Mouse (Mus musculus): ENCODE data around the gene Cyb5b. TPM values are rescaled to one million over a fixed set of nuclear protein-coding genes. Genes with fewer than 3 reads are reported as not detected.

Cyb5b gene
- polyA plus RNA-seq, 1 experiment from 2014 or later = 131 TPM

- H3K9me3 ChIP-seq (replicated peaks) = no peaks in the 10 kb centered on the region
- H3K4me2 ChIP-seq = no peak overlapping the region; the same call in 1 of the 2 replicates
- no peaks in the 10 kb centered on the region for H3K36me3 ChIP-seq
- peaks cover 57% of the 10 kb centered on the region for H3K4me1 ChIP-seq
- H3K9ac ChIP-seq = no peak overlapping the region
- 58% methylated on average over 6 of the region's 6 CpGs for WGBS
- peak overlapping the region; percentile 88 for H3K27ac ChIP-seq
- H3K27me3 ChIP-seq = no peaks in the 10 kb centered on the region
- no peak overlapping the region for H3K4me3 ChIP-seq (replicated peaks)
- no peak for ATAC-seq (replicated peaks; ENCODE audit: low FRiP score)
These were observed 16.6 kb upstream of the Cyb5b start for GRCm38 (mm10) chr8:107133881-107134280.

- WGBS = 24% methylated on average over 8 of the region's 8 CpGs
- no peaks in the 10 kb centered on the region for H3K36me3 ChIP-seq
- H3K4me1 ChIP-seq = peaks cover 48% of the 10 kb centered on the region
- H3K4me3 ChIP-seq (replicated peaks) = no peak overlapping the region
- 0 out of 2 replicates have a peak overlapping the region, but pooled peaks have one; percentile 16 for H3K4me2 ChIP-seq
- no peak overlapping the region for H3K9ac ChIP-seq
- H3K27ac ChIP-seq = peak overlapping the region; percentile 91
- H3K27me3 ChIP-seq = no peaks in the 10 kb centered on the region
- no peaks in the 10 kb centered on the region for H3K9me3 ChIP-seq (replicated peaks)
- ATAC-seq (replicated peaks; ENCODE audit: low FRiP score) = no peak
These were observed 14.3 kb upstream of the Cyb5b start for GRCm38 (mm10) chr8:107136003-107136612.

GRCm38 (mm10) chr8:107137591-107137990 lies 12.8 kb upstream of the Cyb5b start:
- Histone ChIP-seq H3K36me3 (no peaks in the 10 kb centered on the region), H3K27me3 (no peaks in the 10 kb centered on the region), H3K9ac (no peak overlapping the region), H3K27ac (no peak overlapping the region), H3K4me3 (replicated peaks) (no peak overlapping the region), H3K4me1 (peaks cover 47% of the 10 kb centered on the region), H3K9me3 (replicated peaks) (no peaks in the 10 kb centered on the region), H3K4me2 (no peak overlapping the region)
- WGBS = 74% methylated on average over 6 of the region's 6 CpGs
- ATAC-seq (replicated peaks; ENCODE audit: low FRiP score) = no peak

- 89% methylated on average over 5 of the region's 5 CpGs for WGBS
- Histone ChIP-seq H3K27me3 (no peaks in the 10 kb centered on the region), H3K27ac (no peak overlapping the region), H3K4me2 (no peak overlapping the region), H3K4me1 (peaks cover 46% of the 10 kb centered on the region), H3K36me3 (no peaks in the 10 kb centered on the region), H3K9me3 (replicated peaks) (no peaks in the 10 kb centered on the region), H3K9ac (no peak overlapping the region), H3K4me3 (replicated peaks) (no peak overlapping the region)
- no peak for ATAC-seq (replicated peaks; ENCODE audit: low FRiP score)
These were observed 12.1 kb upstream of the Cyb5b start for GRCm38 (mm10) chr8:107138338-107138737.

GRCm38 (mm10) chr8:107139704-107140470 lies 10.6 kb upstream of the Cyb5b start:
- Histone ChIP-seq H3K36me3 (no peaks in the 10 kb centered on the region), H3K4me1 (peaks cover 40% of the 10 kb centered on the region), H3K27ac (peak overlapping the region; percentile 64), H3K27me3 (no peaks in the 10 kb centered on the region), H3K4me2 (no peak overlapping the region), H3K9ac (no peak overlapping the region), H3K9me3 (replicated peaks) (no peaks in the 10 kb centered on the region), H3K4me3 (replicated peaks) (no peak overlapping the region)
- ATAC-seq (replicated peaks; ENCODE audit: low FRiP score) = no peak
- 57% methylated on average over 13 of the region's 13 CpGs for WGBS

GRCm38 (mm10) chr8:107142539-107142938 lies 7.9 kb upstream of the Cyb5b start:
- no peak overlapping the region for H3K9ac ChIP-seq
- no peaks in the 10 kb centered on the region for H3K9me3 ChIP-seq (replicated peaks)
- no peak overlapping the region for H3K4me2 ChIP-seq
- no peak for ATAC-seq (replicated peaks; ENCODE audit: low FRiP score)
- no peak overlapping the region for H3K4me3 ChIP-seq (replicated peaks)
- H3K36me3 ChIP-seq = no peaks in the 10 kb centered on the region
- peaks cover 31% of the 10 kb centered on the region for H3K4me1 ChIP-seq
- 65% methylated on average over 4 of the region's 4 CpGs for WGBS
- H3K27ac ChIP-seq = peak overlapping the region; percentile 52
- no peaks in the 10 kb centered on the region for H3K27me3 ChIP-seq

GRCm38 (mm10) chr8:107143501-107143900 lies 6.9 kb upstream of the Cyb5b start:
- Histone ChIP-seq H3K4me2 (no peak overlapping the region), H3K27ac (peak overlapping the region; percentile 52), H3K4me3 (replicated peaks) (no peak overlapping the region), H3K9ac (no peak overlapping the region), H3K27me3 (no peaks in the 10 kb centered on the region), H3K9me3 (replicated peaks) (no peaks in the 10 kb centered on the region), H3K4me1 (peaks cover 26% of the 10 kb centered on the region; the same call in 1 of the 2 replicates), H3K36me3 (no peaks in the 10 kb centered on the region)
- WGBS = 51% methylated on average over 4 of the region's 4 CpGs
- ATAC-seq (replicated peaks; ENCODE audit: low FRiP score) = peak; percentile 63

- peaks cover 23% of the 10 kb centered on the region; the same call in 1 of the 2 replicates for H3K4me1 ChIP-seq
- H3K9me3 ChIP-seq (replicated peaks) = no peaks in the 10 kb centered on the region
- H3K4me3 ChIP-seq (replicated peaks) = no peak overlapping the region
- H3K27ac ChIP-seq = no peak overlapping the region
- no peak overlapping the region for H3K4me2 ChIP-seq
- H3K27me3 ChIP-seq = no peaks in the 10 kb centered on the region
- no peak for ATAC-seq (replicated peaks; ENCODE audit: low FRiP score)
- no peaks in the 10 kb centered on the region for H3K36me3 ChIP-seq
- H3K9ac ChIP-seq = no peak overlapping the region
These were observed 4.3 kb upstream of the Cyb5b start for GRCm38 (mm10) chr8:107146186-107146585.

- H3K9ac ChIP-seq = no peak overlapping the region
- peaks cover 13% of the 10 kb centered on the region for H3K36me3 ChIP-seq
- no peak overlapping the region for H3K4me2 ChIP-seq
- no peak overlapping the region for H3K4me3 ChIP-seq (replicated peaks)
- peaks cover 22% of the 10 kb centered on the region for H3K4me1 ChIP-seq
- H3K27ac ChIP-seq = no peak overlapping the region
- WGBS = 71% methylated on average over 5 of the region's 5 CpGs
- H3K9me3 ChIP-seq (replicated peaks) = no peaks in the 10 kb centered on the region
- no peaks in the 10 kb centered on the region for H3K27me3 ChIP-seq
- no peak for ATAC-seq (replicated peaks; ENCODE audit: low FRiP score)
These were observed 1.6 kb upstream of the Cyb5b start for GRCm38 (mm10) chr8:107148802-107149201.

- H3K9ac ChIP-seq = peak overlapping the region; percentile 90
- H3K4me2 ChIP-seq = peak overlapping the region; percentile 63
- H3K4me1 ChIP-seq = peaks cover 25% of the 10 kb centered on the region
- H3K27ac ChIP-seq = peak overlapping the region; percentile 65
- peak overlapping the region; percentile 86 for H3K4me3 ChIP-seq (replicated peaks)
- 26% methylated on average over 6 of the region's 6 CpGs for WGBS
- peaks cover 24% of the 10 kb centered on the region for H3K36me3 ChIP-seq
- no peaks in the 10 kb centered on the region for H3K9me3 ChIP-seq (replicated peaks)
- peak; percentile 31; the same call in 1 of the 2 replicates for ATAC-seq (replicated peaks; ENCODE audit: low FRiP score)
- H3K27me3 ChIP-seq = no peaks in the 10 kb centered on the region
These were observed 410 bp upstream of the Cyb5b start for GRCm38 (mm10) chr8:107150057-107150403.

- H3K4me3 ChIP-seq (replicated peaks) = peak overlapping the region; percentile 86
- H3K27me3 ChIP-seq = no peaks in the 10 kb centered on the region
- H3K9ac ChIP-seq = peak overlapping the region; percentile 90
- 0 out of 2 replicates have a peak overlapping the region, but pooled peaks have one; percentile 13 for H3K27ac ChIP-seq
- H3K4me1 ChIP-seq = peaks cover 25% of the 10 kb centered on the region
- H3K4me2 ChIP-seq = peak overlapping the region; percentile 63
- 70% methylated on average over 7 of the region's 7 CpGs for WGBS
- ATAC-seq (replicated peaks; ENCODE audit: low FRiP score) = no peak
- no peaks in the 10 kb centered on the region for H3K9me3 ChIP-seq (replicated peaks)
- H3K36me3 ChIP-seq = peaks cover 37% of the 10 kb centered on the region
These were observed 926 bp downstream of the Cyb5b start for GRCm38 (mm10) chr8:107151212-107151920.
